Mouse (Mus musculus): Measurements from ENCODE around the gene F8a.
"Not testable (repeated sequence)": the region's sequence is repeated elsewhere in the genome, so short reads cannot be mapped to it uniquely, and the experiment has no call there.

F8a gene

GRCm38 (mm10) chrX:73227914-73228605 is at the start of gene F8a:
Gene F8a (plus strand): TSS chrX:73228291.
- peak; percentile 71 for DNase-seq

DNA sequence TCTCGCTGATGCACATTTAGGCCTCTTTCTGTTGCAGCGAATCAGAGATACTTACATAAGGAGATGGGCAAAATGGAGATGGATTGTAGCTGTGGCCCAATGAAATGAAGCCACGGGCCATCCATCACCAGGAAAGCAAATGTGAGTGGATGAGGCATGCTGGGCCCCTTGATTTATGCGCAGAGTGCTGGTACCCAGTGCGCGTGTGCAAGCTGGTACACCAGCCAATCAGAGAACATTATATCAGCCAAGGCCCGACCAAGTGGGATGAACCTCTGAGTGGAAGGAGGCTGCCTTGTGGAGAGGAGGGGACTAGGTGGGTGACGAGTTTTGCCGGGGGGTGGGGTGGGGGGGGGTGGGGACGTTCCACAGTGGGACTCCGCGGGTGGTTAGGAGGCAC is 36.2 kb upstream of the F8a start, which contains the start of gene Xlr3b:
Gene Xlr3b (plus strand): TSS at position 274 of the 400 bp plus-strand sequence.
- DNase-seq, result not testable (repeated sequence)

- not testable (repeated sequence) for DNase-seq
Measured at GRCm38 (mm10) chrX:73213819-73214564, 14.1 kb upstream of the F8a start, which contains the start of gene Xlr4b. Gene Xlr4b (plus strand): TSS chrX:73214333.

GRCm38 (mm10) chrX:73225365-73225764 is 2.7 kb upstream of the F8a start:
- no peak for DNase-seq

DNA sequence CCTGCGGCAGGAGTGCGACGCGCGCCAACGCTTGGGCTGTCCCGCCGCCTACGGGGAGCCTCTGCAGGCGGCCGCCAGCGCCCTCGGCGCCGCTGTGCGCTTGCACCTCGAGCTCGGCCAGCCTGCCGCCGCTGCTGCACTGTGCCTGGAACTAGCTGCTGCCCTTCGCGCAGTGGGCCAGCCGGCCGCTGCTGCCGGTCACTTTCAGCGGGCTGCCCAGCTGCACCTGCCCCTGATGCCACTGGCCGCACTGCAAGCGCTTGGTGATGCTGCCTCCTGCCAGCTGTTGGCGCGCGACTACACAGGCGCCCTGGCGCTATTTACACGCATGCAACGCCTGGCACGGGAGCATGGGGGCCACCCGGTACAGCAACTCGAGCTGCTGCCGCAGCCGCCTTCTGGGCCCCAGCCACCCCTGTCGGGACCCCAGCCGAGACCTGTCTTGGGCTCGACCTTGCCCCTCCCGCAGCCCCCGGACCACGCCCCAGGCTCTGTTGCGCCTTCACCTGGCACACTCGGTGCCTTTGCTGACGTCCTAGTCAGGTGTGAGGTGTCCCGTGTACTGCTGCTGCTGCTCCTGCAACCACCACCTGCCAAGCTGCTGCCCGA is 619 bp downstream of the F8a start:
- peak; percentile 35 for DNase-seq

DNA sequence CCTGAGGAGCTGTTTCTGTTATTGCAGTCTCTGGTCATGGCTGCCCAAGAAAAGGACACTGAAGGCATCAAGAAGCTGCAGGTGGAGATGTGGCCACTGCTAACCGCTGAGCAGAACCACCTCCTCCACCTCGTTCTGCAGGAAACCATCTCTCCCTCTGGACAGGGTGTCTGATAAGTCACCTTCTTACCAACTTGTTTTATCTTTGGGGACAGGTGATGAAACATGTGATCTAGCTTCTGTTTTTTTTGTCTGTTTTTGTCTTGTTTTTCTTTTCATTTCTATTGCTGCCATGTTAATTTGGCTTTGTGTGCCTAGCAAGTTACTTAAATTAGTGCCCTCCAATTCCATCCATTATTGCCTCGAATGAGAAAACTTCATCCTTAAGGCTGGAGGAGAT is 1.2 kb downstream of the F8a start:
- DNase-seq, result no peak

GRCm38 (mm10) chrX:73242821-73243325 is 14.8 kb downstream of the F8a start, which contains the start of gene Xlr4c:
Gene Xlr4c (minus strand): TSS chrX:73243130.
- DNase-seq, result not testable (repeated sequence)

- DNase-seq, result not testable (repeated sequence)
Measured at GRCm38 (mm10) chrX:73262428-73262827, 34.3 kb downstream of the F8a start.

GRCm38 (mm10) chrX:73265270-73265669 is 37.2 kb downstream of the F8a start, which contains the start of gene Xlr3c:
Gene Xlr3c (minus strand): TSS chrX:73265390.
- not testable (repeated sequence) for DNase-seq

Measured in liver (tissue).